Mouse (Mus musculus): ENCODE measurements at regions not wholly inside any gene's neighbourhood (a gene's known extent, or its start where the extent isn't known, plus 50 kb on each side); places are given as distances from the start of the nearest gene placed in this dataset.

- DNase-seq = peak; percentile 20
- intact Hi-C loops (cut with DNase I) = no loop called here
Observed at GRCm38 (mm10) chr6:78899952-78900351, 431.3 kb upstream of the Reg3g start.

GRCm38 (mm10) chr6:78892730-78893129 is 424.1 kb upstream of the Reg3g start:
- DNase-seq = no peak

GRCm38 (mm10) chr6:78863031-78863430 is 394.4 kb upstream of the Reg3g start:
- intact Hi-C loops (cut with DNase I) = no loop called here
- no peak for DNase-seq

More at GRCm38 (mm10) chr6:78892730-78893129, 424.1 kb upstream of the Reg3g start:
- intact Hi-C loops (cut with DNase I) = no loop called here

- intact Hi-C loops (cut with DNase I) = no loop called here
- DNase-seq = no peak
Observed at GRCm38 (mm10) chr6:78841261-78841660, 372.6 kb upstream of the Reg3g start.

- intact Hi-C loops (cut with DNase I) = no loop called here
Observed at GRCm38 (mm10) chr6:78825901-78826629, 357.4 kb upstream of the Reg3g start.

GRCm38 (mm10) chr6:78821251-78821650 is 352.6 kb upstream of the Reg3g start:
- intact Hi-C loops (cut with DNase I) = no loop called here

More at GRCm38 (mm10) chr6:78825901-78826629, 357.4 kb upstream of the Reg3g start:
- peak; percentile 14 for DNase-seq

GRCm38 (mm10) chr6:78797013-78797412 is 328.3 kb upstream of the Reg3g start:
- intact Hi-C loops (cut with DNase I) = no loop called here
- DNase-seq = no peak

More at GRCm38 (mm10) chr6:78821251-78821650, 352.6 kb upstream of the Reg3g start:
- no peak for DNase-seq

GRCm38 (mm10) chr6:78788972-78789371 is 320.3 kb upstream of the Reg3g start:
- intact Hi-C loops (cut with DNase I) = no loop called here

GRCm38 (mm10) chr6:78757619-78758018 is 288.9 kb upstream of the Reg3g start:
- DNase-seq = no peak
- intact Hi-C loops (cut with DNase I) = no loop called here

More at GRCm38 (mm10) chr6:78788972-78789371, 320.3 kb upstream of the Reg3g start:
- no peak for DNase-seq
